Mouse (Mus musculus): Measurements from ENCODE around the gene Itpk1. TPM values are rescaled to one million over a fixed set of nuclear protein-coding genes. Genes with fewer than 3 reads are reported as not detected.

The Itpk1 gene
- total RNA-seq, 1 experiment from 2014 or later = 20.7 TPM

DNA sequence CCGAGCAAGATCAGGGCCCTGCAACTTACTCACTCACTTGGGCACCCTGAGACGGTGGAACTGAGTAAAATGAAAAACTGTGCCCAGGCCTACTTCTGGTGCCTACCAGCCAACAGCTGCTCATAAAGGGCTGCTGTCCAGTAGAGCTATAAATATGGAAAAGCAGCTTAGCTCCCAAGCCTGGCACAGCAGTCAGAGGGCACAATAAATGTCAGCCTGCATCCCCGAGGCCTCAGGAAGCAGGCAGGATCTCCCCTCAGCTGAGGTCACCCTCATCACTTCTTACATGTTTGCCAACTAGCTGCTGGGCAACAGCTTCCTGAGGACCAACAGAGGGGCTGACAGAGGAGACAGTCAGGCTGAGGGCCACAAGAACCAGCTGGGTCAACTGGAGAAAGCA is 27.6 kb downstream of the Itpk1 start:
- no peak for ATAC-seq (replicated peaks in 1 of 2; ENCODE audit: insufficient read depth in 1 of 2, low FRiP score in 2 of 2, low TSS enrichment in 1 of 2, low read depth in 1 of 2, poor library complexity in 2 of 2, severe bottlenecking in 2 of 2)

DNA sequence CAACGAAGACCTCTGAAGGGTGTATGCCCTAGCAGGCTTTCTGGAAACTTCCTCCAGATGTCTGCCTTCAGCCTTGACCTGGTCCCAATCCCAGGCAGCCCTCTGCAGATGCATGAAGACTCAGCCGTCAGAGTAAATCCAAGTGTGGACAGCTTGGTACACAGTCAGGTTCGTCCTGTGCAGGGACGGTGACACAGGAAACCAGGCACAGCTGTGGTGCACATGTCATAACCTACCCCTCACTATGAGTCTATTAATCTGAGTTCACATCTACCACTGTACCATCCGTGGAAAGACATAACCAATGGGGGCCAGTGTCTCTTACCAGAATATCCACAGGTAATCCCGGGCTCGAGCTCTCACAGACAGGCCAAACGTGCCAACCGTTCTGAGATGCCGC is 30.2 kb downstream of the Itpk1 start:
- 0 out of 4 replicates have a peak, but pooled peaks of 1 of the 2 experiments have one; percentile 8 for ATAC-seq (replicated peaks in 1 of 2; ENCODE audit: insufficient read depth in 1 of 2, low FRiP score in 2 of 2, low TSS enrichment in 1 of 2, low read depth in 1 of 2, poor library complexity in 2 of 2, severe bottlenecking in 2 of 2)

DNA sequence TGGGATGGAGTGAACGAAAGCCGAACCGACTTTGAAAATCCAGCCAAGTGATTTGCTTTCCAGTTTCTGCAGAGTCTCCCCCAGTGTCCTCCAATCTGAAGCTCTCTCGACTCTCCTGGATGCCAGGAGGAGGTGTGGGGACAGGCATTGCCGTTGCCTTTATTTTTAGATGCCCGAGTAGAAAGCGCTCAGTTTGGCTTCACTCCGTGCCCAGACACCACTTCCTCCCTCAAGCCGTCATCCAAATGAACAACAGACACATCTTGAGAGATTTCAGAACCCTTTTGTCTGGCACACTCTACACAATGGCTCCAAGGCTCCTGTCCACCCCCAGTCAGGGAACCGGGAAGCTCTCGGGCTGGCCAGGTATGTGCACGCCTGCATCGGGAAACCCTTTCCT is 30.6 kb downstream of the Itpk1 start:
- ATAC-seq (replicated peaks in 1 of 2; ENCODE audit: insufficient read depth in 1 of 2, low FRiP score in 2 of 2, low TSS enrichment in 1 of 2, low read depth in 1 of 2, poor library complexity in 2 of 2, severe bottlenecking in 2 of 2) = no peak

DNA sequence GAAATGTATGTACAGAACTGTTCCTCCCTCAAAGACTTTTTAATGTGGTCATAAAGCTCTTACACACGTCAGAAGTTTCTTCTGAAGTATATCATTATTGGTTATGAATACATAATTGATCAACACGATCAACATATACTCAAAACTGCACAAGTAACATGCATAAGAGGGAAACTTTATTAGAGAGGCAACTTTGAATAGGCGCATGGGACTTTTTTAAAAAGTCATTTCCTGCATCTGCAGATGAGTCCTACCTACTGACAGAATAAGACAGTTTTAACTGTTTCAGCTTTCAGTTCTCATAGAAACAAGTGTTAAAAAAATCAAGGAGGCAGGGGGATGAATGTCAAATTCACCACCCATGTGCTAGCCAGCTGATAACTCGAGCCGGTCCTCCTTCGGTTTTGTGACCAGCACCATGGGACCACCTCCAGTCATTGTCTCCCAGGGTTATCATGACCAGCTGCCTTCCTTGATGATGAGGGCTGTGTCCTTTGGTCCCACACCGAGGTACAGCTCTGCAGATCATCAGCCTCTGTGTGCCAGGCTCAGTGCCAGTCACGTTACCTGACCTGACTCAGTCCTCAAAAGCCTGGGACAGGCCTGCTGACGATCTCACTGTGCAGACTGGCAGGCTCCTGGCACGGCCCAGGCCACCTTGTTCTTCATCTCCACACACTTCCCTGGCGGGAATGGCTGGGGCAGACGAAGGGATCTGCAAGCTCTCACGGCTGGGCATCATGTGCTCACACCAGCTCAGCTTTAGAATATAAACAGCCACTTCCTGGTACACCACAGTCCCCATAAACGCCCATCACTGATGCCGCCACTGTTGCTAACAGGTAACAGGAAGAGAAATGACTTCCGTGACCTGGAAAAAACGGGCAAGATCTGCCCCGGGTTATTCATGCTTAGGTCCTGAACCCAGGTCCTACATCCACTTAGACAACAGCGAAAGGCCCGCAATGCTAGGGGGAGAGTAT is 31.6 kb downstream of the Itpk1 start:
- no peak for ATAC-seq (replicated peaks in 1 of 2; ENCODE audit: insufficient read depth in 1 of 2, low FRiP score in 2 of 2, low TSS enrichment in 1 of 2, low read depth in 1 of 2, poor library complexity in 2 of 2, severe bottlenecking in 2 of 2)

DNA sequence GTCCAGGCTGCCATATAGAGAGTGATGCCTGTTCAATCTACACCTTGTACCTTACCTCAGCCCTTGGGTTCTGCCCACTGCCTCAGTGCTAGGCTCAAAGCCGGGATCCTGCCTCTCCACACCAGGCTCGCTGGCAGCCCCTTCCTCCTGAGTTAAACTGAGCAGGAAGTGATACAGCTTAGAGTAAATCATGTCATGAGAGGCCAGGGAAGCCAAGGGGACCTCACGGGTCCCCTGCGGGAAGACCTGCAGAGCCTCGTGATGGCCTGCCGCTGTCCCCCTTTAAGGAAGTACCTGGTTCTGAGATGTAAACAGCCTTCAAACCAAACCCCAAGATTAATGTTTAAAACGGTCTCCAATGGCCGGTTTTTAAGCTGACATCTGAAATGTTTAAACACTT is 32.6 kb downstream of the Itpk1 start:
- peak; percentile 38 to 41; a peak in 2 of 4 replicates for ATAC-seq (replicated peaks in 1 of 2; ENCODE audit: insufficient read depth in 1 of 2, low FRiP score in 2 of 2, low TSS enrichment in 1 of 2, low read depth in 1 of 2, poor library complexity in 2 of 2, severe bottlenecking in 2 of 2)

DNA sequence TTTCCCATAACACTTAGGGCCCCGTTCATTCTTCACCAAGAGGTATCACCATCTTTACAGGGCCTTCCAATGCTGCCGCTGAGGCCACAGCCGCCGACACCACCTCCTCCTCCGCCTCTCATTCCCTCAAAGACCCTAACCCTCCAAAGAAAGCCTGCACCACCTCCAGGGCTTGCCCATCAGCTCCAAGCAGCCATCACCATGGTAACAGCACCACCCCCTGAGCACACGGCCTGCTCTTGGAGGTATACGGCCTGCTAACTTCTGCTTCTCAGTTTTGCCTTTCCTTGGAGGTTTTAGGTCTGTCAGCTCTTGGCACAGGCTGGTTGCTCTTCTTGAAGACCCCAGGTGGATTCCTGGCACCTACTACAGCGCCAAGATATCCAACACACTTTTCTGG is 33.9 kb downstream of the Itpk1 start:
- ATAC-seq (replicated peaks in 1 of 2; ENCODE audit: insufficient read depth in 1 of 2, low FRiP score in 2 of 2, low TSS enrichment in 1 of 2, low read depth in 1 of 2, poor library complexity in 2 of 2, severe bottlenecking in 2 of 2) = peak; percentile 47 to 54; a peak in 3 of 4 replicates

DNA sequence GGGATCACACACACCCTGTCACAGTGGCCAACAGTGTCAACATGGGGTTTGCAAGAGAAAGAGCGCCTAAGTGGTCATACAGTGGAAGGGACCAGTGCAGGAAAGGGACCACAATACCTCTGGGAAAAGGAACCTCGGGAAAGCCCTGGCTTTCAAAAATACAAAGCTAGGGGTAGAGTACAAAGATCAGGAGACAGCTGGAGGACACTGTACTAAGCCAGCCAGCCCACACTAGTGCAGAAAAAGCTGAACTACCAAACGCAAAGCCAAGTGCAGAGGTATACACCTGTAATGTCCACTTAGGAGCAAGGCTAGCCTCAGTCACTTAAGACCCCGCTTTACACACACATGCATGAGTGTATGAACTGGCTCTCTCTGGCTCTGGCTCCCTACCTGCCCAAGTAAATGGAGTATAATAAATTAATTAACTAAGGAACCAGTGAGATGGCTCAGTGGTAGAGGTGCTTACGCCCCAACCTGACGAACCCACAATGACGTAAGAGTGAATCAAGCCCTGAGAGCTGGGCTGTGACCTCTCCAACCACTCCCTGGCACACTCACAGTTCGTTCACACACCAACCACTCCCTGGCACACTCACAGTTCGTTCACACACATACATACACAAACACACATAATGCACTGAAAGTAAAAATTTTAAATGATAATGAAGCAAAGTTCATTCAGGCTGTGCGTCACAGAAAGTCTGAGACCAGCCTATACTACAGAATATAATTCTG is 39.1 kb downstream of the Itpk1 start:
- ATAC-seq (replicated peaks in 1 of 2; ENCODE audit: insufficient read depth in 1 of 2, low FRiP score in 2 of 2, low TSS enrichment in 1 of 2, low read depth in 1 of 2, poor library complexity in 2 of 2, severe bottlenecking in 2 of 2) = no peak

DNA sequence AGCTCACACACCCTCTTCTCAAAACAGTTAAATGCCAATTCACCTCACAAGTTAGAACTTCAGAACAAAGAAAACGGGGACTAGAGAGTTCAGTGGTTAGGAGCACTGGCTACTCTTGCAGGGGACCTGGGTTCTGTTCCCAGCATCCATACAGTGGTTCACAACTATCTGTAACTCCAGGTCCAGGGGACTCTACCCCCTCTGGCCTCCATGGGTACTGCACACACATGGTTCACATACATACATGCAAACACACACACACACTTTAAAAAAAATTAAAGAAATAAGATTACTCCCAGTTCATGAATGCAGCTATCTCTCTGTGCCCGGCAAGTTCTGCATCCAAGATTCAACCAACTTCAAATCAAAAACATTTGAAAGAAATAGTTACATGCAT is 40.7 kb downstream of the Itpk1 start:
- ATAC-seq (replicated peaks in 1 of 2; ENCODE audit: insufficient read depth in 1 of 2, low FRiP score in 2 of 2, low TSS enrichment in 1 of 2, low read depth in 1 of 2, poor library complexity in 2 of 2, severe bottlenecking in 2 of 2) = no peak

DNA sequence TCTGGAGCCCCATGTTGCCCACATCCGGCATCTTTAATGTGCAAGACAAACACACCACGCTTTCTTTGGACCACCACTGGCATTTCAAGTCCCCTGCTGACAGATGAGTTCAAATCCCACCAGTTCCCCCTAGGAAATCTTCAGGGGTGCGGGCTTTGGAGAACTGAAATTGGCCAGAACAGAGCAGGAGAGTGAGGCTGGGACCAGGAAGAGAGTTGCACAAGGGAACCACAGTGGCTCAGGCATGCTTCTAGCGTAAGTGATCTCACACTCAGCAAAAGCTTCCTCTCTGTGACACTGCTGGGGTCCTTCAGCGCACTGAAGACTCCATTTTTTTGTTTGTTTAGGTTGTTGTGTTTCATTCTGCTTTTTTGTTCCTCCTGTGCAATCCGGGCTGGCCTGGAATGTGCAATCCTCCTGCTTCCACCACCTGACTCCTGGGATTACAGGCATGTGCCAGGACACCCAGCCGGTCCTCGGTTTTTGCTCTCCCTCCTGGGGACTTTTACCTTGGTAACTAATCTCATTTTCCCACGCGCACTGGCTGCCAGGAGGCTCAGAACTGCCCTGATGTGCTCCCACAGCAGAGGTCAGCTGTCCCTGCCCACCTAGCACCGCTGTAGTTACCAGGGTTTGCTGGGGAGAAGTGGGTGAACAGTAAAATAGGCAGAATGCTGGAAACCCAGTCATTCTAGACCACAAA is 41.2 kb downstream of the Itpk1 start:
- no peak; a peak in 1 of 4 replicates for ATAC-seq (replicated peaks in 1 of 2; ENCODE audit: insufficient read depth in 1 of 2, low FRiP score in 2 of 2, low TSS enrichment in 1 of 2, low read depth in 1 of 2, poor library complexity in 2 of 2, severe bottlenecking in 2 of 2)

DNA sequence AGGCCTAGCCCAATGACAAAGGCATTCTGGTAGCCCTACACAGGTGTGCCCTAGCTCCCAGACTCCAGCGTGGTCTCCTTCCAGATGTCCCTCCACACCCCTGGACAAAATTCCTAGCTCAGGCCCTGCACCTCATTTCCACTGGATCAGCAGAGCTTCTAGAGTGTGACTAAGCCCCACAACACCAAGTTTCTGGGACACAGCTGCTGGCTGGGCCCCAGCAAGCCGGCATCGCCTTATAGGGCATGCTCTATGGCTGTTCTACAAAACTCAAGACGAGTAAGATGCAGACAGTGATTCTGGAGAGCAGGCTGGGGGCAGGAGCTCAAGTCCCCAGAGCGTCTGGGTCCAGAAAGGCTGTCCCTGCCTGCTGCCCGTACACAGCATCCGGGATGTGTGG is 43.0 kb downstream of the Itpk1 start:
- ATAC-seq (replicated peaks in 1 of 2; ENCODE audit: insufficient read depth in 1 of 2, low FRiP score in 2 of 2, low TSS enrichment in 1 of 2, low read depth in 1 of 2, poor library complexity in 2 of 2, severe bottlenecking in 2 of 2) = no peak

DNA sequence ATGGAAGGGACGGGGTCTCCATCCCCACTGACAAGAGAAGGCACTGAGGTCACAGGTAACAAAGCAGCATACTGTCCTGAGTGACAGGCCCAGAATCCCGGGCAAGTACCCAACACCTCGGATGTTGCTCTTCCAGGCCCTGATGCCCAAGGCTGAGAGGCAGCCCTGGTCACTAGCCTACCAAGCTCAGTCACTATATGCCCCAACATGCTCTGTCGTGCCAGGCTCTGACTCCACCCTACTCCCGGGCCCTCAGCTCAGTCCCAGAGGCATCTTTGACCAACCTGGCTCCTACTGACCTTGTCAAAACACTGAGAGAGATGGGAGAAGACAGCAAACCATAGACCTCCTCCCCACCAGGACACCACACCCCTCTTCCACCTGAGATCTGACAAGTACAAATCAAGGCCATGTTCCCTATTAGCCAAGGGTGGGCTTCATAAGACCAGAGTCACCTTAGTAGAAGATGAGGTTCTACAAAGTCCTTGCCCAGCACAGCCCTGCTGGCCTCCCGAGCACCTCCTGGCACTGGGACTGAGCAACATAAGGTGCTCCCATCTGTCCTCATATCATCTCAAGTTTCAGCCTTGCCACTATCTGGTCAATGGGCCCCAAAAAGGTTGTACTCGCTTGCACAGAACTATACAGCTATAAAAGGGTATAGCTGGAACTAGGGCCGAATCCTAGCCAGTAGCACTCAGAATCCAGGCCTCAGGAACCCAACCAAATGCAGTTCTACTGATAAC is 43.7 kb downstream of the Itpk1 start:
- ATAC-seq (replicated peaks in 1 of 2; ENCODE audit: insufficient read depth in 1 of 2, low FRiP score in 2 of 2, low TSS enrichment in 1 of 2, low read depth in 1 of 2, poor library complexity in 2 of 2, severe bottlenecking in 2 of 2) = no peak

DNA sequence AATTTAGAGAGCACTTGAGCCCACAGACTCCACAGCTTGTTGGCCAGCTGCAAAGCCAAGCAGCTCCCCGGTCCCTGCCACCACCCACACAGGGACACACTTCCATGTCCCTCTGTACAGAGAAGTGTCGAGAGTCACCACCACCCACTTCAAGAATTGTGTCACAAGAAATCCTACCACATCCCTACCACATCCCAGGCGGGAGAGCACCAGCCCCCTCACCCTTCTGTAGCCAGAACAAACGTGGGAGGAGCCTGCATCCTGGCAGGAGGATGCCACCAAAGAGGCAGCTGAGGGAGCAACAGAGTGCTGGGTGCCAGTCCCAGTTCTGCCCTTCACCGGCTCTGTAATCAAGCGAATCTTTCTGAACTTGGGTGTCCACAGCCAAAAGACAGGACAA is 51.7 kb downstream of the Itpk1 start:
- ATAC-seq (replicated peaks in 1 of 2; ENCODE audit: insufficient read depth in 1 of 2, low FRiP score in 2 of 2, low TSS enrichment in 1 of 2, low read depth in 1 of 2, poor library complexity in 2 of 2, severe bottlenecking in 2 of 2) = no peak

DNA sequence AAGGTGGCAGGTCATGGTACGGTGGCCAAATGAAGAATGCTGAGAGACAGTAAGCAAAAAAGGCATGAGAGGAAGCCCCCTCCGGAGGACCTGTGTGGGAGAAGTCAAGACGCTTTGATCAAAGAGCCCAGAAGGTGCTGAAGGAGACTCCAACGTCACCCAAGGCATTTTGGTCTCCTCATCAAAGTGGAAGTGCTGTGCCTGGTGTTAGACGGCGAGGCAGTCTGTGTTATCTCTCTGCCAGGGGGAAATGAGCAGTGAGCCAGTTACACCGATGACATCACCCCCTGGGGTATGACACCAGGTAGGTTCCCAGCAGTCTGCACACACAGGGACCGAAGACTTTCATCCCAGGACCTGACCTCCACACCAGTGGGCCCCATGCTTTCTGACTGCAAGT is 52.3 kb downstream of the Itpk1 start:
- peak; percentile 8 to 18; a peak in 2 of 4 replicates for ATAC-seq (replicated peaks in 1 of 2; ENCODE audit: insufficient read depth in 1 of 2, low FRiP score in 2 of 2, low TSS enrichment in 1 of 2, low read depth in 1 of 2, poor library complexity in 2 of 2, severe bottlenecking in 2 of 2)

DNA sequence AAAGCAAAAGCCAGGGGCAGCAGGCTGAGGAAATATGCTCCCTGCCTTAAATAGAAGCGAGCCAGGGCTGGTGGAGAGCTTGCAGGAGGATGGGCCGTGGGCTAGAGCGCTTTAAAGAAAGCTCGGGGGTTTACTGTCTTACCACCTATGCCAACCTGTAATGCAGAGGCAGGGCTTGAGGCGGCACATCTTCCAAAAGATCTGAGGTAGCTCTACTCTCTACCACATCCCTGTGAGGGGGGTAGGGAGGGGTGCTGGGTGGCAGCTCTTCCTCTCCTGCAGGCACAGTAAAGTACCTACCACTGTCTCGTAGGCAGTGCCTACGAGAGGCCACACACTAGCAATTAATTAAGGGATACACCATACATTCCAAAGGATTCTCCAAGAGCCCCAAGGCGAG is 52.9 kb downstream of the Itpk1 start:
- 0 out of 4 replicates have a peak, but pooled peaks of 1 of the 2 experiments have one; percentile 7 for ATAC-seq (replicated peaks in 1 of 2; ENCODE audit: insufficient read depth in 1 of 2, low FRiP score in 2 of 2, low TSS enrichment in 1 of 2, low read depth in 1 of 2, poor library complexity in 2 of 2, severe bottlenecking in 2 of 2)

DNA sequence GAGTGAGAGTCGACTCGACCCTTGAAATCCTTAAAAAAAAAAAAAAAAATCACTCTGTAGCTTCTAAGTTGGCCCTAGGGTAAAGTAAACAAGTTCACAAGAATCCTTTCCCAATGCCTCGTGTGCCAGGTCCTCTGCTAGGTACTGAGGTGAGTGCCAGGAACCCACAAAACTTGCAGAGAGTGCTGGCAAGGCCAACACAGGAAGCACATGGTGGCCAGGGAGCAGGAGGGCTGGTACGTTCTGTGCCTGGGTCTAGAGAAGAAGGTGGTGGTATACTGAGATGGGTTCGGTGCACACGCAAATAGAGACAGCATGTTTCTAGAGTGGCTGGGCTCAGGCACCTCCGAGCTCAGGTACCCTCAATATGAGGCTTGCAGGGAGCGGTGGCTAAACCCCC is 53.3 kb downstream of the Itpk1 start:
- peak; percentile 34 to 38 for ATAC-seq (replicated peaks in 1 of 2; ENCODE audit: insufficient read depth in 1 of 2, low FRiP score in 2 of 2, low TSS enrichment in 1 of 2, low read depth in 1 of 2, poor library complexity in 2 of 2, severe bottlenecking in 2 of 2)

DNA sequence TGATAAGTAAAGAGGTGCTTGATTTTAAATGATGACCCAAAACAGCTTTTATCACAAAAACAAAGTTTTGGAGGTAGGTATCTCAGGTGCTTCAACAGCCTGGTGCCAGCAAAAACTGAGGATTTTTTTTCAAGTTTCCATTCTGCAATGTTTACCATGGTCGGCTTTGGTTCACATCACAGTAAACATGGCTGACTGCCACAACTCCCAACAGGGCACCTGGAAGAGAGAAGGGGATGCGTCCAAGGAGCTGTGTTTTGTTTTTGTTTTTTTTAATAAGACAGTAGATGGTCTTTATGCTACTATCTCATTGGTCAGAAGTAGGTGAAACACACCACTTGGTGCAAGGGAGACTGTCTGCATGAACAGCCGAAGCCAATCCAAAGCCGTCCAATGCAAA is 54.1 kb downstream of the Itpk1 start:
- ATAC-seq (replicated peaks in 1 of 2; ENCODE audit: insufficient read depth in 1 of 2, low FRiP score in 2 of 2, low TSS enrichment in 1 of 2, low read depth in 1 of 2, poor library complexity in 2 of 2, severe bottlenecking in 2 of 2) = no peak

Measured in hematopoietic stem cell, adult 5-6 weeks (primary cell).